Mouse (Mus musculus) retina, postnatal 7 days (tissue): ENCODE results near the gene Cer1.

ENCODE experiments used
- DNase-seq: peaks from one replicate; pipeline ENCODE4 v3.0.0-alpha.2; 2012; ENCODE audit warnings: low read depth, low spot score

Gene Cer1

DNA sequence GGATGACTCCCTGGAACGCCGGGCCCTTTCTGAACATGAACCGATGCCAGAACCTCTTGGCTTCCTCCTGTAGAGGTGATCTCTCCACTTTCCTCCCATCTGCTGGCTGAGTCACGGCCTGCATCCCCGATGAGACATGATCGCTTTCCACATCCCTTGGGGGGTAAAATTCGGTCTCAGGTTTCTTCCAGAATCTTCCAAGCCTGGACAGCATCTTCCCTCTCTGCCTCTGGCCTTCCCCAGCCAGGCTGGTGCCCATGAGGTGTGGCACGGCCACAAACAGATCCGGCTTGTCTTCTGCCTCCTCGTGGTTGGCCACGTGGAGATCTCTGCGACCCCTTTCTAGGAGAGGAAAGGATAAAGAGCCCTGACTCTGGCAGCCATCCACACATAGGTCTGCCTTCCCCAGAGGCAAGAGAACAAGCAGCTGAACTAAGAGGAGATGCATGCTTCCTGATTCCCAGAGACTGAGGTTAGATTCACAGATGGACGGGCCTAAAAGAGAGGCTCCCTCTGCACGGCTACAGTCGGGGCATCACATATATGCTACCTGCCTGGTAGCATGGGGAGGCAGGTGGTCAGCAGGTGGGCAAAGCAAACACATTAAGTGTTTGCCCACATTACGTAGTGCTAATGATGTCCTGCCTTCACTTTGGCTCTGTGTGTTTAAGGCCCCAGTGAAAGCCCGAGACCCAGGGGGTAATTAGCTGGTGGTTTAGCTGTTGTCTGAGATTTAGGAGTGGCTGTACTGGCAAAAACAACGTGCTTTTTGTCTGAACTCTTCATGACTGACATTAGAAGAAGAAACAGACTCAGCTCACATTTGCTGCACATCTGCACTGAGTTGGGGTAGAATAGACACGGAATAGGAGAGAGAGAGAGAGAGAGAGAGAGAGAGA is at the start of gene Cer1:
Gene Cer1 (minus strand): TSS at position 513 of the 899 bp plus-strand sequence.
- no peak for DNase-seq

DNA sequence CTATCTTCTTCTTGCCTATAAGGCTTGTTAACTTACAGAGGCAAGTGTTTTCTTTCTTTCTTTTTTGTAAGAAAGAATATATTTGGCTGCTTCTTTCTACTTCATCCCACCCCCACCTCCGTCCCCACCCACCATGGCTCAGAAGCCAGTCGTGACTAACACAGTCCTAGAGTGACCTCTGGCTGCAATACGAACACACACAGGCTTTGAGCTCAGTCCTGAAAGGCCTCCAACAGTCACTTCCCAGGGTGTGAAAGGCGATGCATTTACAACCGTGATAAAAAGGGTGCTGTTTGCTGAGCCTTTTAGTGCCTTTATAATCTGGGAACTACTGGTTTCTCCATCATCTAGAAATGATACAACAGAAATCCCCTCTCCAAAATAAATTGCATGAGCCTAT is 49.4 kb upstream of the Cer1 start:
- peak; percentile 57 for DNase-seq

DNA sequence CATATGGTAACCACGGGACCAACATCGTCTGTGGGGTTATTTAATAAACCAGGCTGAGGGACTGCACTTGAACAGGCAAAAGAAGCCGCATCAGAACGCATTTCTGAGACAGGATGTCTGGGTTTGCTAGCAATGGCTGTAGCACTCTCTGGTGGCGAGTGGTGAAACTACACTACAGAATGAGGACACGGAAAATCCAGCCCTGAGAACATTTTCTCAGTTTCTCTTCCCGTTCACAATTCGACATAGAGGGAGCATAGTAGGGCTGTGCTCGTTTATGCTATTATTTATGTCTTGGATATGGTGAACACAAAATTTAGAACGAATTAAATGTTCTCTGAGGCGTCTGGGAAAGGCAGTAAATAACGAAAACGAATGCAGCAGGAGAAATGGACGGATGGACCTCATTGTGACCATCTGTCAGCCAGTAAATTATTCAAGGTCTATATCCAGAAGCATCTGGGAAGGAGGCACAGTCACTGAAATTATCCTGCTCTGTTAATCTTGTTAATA is 48.8 kb upstream of the Cer1 start:
- DNase-seq, result peak; percentile 53

DNA sequence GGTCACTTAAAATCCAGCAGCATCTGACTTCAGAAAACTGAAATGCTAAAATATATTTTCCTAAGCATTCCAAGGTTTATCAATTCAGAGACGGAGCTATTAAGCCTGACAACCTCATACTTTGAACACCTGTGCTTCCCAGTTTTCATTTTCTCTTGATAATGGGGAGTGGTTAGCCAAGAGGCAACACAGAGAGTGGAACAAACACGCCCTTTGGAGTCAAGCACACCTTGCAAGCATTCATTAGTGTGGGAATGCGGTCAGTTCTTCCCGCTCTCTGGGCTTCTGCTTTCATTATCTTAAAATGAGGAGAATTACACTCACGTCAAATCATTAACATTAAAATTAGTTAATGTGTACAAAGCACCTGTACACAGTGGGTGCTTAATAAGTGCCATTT is 45.1 kb upstream of the Cer1 start:
- DNase-seq, result no peak

DNA sequence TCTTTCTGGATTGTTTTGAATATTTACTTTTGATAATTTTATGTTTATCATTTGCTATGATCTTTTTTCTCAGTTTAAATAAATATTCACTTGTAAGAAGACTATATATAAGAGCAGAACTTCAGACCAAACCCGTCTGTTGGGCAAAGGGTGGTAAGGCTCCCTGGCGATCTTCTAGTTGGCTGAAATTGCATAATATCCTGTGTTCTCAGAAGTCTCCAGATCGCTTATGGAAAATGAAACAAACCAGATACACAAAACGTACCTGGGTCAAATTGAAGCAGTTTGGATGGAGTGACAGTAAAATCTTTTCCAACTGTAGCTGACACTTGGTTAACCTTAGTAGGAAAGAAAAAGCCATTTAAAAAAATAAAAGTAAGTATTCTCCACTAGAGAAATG is 37.0 kb upstream of the Cer1 start:
- no peak for DNase-seq

DNA sequence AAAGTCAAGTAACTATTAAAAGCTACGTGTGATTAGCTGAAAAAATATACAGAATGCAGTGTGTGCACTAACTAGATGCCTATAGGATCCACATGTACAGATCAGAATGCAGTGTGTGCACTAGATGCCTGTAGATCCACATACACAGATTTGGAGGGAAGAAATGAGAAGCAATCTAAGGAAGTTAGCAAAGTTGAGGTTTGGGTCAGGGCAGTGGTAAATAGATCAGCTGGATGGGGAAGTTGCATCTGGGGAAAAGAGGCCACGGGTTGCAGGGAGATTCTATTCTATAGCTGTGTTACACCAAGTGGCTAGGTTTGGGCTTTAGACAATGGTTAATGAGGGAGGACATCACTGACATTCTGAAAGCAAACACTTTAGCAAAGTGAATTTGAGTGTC is 33.7 kb upstream of the Cer1 start:
- DNase-seq, result no peak

DNA sequence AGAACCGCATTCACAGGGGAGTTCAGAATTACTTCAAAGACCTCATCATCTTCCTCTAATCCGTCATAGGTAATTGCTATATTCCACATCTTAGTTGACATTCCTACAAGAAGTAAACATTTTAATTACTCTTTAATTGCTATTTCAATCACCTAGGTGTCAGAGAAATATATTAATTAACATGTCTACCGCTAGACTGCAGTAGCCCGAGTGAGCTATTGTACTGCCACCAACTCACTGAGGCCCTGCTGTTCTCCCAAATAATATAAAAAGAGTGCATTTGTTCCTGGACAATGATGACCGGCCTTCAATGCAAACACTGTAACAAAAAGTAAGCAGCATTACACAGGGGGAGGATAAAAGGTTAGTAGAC is 31.7 kb upstream of the Cer1 start:
- no peak for DNase-seq

DNA sequence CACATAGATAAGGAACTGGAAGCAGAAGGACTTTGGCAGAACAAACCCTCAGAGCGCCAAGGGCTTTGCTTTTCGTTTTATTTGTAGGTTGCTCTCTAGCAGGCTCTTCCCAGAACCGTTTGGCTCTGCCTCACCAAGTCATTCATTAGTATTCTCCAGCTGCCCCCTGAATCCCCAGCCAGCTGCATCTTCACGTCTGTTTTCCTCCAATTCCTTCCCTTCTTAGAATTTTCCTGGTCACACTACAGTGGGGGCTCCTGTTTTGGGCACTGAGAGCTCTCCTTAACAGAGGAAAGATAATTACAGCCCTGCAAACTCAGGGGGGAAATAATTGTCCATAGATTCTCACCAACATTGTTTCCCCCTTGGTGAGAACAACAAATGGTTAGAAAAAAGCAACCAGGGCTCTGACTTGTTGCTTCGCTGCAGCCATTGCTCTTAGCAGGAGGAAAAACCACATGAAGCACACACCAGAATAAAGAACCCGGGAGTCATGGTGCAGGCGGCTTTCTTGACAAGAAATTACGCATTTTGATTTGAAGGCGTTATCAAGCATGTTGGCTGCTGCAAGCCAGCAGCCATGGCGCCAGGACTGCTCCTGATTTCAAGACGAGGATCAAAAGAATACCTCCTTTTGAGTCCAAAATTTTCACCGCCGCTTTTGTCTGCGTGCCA is 31.2 kb upstream of the Cer1 start:
- no peak for DNase-seq

DNA sequence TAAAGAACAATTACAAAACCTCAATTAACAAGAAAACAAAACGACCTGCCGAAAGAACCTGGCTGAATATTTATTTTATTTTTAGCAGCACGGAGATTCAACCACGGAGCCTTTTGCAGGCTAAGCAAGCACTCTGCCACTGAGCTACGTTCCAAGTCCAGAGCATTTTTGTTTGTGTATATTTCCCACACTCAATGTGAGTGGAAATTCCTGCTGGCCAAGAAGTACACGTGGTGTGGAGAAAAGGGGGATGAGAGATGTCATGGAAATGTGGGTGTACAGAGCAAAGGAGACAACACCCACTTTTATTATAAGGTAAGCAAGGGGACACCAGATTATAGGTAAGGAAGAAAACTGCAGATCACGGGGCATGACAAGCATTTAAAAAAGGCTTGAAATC is 30.6 kb upstream of the Cer1 start:
- no peak for DNase-seq

DNA sequence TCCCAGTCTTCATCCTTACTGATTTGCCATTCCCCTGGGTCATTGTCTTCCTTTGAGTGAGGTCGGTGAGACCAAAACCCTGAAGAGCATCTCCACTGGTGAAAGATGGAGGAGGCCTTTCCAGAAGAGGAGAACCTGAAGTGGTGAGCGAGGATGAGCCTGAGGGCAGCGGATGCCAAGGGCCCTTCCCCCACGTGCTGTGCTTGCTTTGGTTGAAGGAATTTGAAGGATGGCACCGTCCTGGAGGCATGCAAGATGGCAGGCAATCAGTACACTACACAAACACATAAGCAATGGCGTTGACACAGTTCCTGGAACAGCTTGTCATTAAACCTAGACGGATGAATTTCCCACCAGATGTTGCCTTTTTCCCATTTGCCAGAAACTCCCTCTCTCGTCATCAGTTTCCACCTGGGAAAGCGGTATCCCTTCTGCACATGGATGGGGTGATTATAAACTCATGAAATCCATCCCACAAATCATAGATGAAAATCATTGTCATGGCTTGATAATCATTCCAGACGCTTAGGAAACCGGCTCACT is 29.7 kb upstream of the Cer1 start:
- DNase-seq, result no peak

DNA sequence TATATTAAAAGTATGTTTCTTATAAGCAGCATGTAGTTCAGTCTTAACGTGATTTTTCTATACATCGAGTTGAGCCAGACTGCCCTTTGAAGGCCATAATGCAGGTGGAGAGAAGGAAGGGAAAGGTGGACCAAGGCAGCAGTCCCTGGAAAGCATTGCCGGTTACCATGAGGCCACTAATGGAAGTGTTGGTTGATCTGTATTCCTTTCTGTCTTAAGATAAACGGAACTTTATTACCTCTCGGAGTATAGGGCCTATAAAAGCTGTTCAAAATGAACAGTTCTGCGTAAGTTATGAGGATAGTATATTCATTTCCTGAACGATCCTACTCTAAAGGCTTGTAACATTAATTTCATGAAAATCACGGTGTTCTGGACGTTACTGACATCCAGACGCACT is 10.3 kb upstream of the Cer1 start:
- DNase-seq, result no peak

DNA sequence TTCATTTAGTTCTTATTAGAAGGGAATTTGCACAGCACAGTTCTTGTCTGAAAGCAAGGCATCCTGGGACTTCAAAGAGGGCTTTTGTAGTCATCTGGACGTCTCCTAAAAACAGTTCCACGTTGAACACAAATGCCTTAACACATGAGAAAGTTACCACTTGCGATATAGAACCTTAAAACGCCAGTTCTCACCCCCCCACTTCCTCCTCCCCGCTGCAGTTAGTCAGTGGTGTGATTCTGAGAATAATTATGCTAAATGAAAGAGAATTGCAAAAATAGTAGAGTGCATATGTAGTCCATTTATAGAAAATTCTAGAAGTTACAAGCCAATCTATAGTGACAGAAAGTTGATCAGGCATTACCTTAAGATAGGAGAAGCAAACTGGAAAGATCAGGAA is 7.3 kb upstream of the Cer1 start:
- no peak for DNase-seq

DNA sequence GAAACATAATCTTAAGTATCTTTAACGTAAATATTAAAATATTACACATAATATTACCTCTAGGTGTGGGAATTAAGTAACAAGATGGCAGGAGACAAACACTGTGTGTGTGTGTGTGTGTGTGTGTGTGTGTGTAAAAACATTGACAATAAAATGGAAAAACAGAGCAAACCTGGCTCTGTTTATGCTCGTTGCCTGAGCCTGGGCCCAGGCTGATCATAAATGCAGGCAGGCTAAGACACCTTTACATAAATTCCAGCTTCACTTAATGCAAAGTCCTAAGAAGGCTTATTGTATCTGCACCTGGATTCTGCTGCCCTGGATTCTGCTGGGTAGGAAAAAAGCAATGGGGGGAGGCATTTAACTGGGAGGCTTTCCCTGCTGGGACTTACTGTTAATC is 6.6 kb upstream of the Cer1 start:
- DNase-seq, result no peak

DNA sequence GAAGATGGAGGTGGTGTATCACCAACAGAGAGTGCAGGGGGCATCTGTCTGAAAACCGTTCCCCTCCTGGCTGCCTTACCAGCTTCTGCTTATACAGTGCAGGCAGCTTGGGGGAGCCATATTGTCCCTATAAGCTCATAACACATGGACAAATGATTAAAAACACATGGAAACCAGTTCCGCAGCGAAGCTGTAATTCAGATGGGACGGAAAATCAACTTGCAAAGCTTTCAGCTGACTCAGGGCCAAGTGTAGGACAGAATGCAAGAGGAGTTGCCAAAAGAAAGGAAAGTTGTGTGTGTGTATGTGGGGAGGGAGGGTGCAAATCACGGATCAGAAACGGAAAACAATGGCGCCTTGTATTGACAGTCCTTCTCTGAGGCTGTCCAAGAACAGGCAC is 6.1 kb upstream of the Cer1 start:
- DNase-seq, result no peak

DNA sequence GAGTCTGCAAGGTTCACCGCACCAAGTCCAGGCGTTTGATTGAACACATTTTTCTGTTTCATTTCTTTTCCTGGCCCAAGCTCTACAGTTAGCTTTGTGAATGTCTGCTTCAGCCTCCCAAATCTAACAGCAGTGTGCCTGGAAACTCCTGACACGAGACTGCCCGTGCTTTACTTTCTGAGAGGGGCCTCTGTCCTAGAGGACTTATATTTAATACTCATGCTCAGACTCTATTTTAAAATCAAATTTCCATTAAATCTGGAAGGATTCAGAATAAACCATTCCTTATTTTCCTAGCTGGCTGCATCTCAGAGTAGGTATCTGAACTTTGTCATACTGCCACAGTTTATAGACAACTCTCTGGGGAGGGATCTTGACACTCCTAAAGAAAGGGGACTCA is 5.6 kb upstream of the Cer1 start:
- no peak for DNase-seq

DNA sequence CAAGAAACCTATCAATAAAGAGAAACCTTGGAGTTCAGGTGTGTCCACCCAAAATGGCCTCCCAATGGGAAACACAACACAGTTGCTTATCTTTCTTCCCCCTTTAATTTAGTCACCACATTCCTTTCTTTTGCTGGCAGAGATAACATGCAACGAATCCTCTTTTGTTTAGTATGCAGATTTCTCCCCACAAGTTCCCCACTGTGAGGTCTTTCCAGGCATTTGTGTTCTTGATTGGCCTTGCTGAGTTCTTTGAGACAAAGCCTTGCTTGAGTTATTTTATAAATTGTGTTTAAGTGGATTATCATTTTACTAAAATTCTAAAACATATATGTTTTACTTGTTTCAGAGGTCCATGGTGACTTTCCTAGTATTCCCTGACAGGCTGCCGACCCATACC is 1.2 kb upstream of the Cer1 start:
- no peak for DNase-seq

DNA sequence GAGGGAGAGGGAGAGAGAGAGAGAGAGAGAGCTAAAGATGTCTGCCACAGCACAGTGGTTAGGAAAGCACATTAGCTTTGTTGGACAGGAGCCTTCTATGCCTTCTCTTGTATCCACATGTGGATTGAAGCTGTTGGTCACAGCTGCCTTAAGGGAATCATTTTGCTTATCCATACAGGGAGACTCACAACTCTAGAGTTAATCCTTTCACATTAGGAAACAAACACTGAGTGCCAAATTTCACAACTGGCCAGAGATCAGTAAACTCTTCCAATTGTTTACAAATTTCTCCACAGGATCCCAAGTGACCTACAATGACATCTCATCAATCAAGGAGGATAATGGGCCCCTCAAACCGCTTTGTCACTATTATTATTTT is 576 bp upstream of the Cer1 start:
- DNase-seq, result no peak

DNA sequence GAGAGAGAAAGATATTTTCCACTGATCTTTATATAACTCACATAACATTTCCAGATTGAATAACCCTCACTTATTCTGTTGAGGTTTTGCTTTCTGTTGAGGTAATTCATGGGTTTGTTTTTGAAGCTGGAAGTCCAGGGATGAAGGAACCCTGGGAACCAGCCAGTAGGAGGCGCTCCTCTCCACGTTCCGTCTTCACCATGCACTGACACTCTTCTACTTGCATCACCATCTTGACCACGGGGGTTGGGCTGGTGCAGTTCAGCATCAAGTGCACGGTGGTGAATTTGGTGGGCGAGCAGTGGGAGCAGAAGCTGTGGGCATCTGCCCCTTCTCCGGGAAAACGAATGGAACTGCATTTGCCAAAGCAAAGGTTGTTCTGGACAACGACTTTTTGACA is 2.4 kb downstream of the Cer1 start:
- DNase-seq, result no peak

DNA sequence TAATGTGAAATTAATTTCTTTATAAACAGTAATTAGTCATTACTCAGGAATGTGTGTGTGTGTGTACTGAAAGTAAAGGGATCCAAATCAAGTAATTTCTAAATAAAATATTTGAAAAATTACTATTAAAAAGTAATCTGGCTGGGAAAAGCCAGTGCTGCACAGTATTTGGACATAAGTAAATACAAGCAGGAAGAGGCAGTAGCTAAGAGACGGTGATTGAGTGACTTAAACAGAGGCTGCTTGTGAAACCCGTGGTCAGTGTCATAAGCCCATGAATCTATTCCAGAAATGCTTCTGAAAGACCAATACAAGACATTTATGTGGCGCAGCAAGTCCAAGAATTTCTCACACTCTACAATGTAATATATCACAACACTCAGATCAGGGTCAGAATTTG is 3.6 kb downstream of the Cer1 start:
- no peak for DNase-seq

DNA sequence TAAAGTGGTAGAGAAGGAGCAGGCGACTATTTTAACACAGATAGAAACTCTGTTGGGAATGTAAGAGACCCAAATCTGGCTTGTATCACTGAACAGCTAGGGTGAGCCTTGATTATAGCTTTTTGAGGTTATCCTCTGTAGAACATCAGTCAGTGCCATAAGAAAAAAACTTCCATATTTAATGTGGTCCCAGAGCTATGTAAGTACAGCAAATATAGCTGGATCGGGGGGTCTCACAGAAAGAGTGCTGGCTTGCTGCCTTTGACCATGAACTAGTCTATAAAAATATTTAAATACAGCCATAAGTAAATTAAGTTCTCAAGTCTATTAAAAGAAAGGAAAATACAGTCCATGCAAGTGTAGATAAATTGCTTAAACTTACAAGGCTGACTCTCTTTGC is 4.7 kb downstream of the Cer1 start:
- no peak for DNase-seq

DNA sequence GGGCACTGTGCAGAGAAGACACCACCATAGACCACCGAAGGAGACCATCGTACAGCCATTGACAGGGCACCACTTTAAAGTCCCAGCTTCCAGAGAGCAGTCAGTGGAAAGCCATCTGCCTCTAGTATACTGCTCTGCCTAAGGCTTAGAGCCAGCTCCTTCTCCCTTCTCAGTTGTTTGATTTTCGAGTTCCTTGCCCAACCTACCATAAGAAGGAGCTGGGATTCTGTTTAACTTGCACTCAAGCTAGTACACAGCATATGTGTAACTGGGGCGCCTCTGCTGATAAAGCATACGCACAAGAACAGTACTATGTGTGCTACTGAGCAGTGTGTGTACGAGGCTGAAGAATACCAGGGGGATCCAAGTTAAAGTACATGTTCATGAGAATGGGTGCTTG is 5.8 kb downstream of the Cer1 start:
- DNase-seq, result no peak

DNA sequence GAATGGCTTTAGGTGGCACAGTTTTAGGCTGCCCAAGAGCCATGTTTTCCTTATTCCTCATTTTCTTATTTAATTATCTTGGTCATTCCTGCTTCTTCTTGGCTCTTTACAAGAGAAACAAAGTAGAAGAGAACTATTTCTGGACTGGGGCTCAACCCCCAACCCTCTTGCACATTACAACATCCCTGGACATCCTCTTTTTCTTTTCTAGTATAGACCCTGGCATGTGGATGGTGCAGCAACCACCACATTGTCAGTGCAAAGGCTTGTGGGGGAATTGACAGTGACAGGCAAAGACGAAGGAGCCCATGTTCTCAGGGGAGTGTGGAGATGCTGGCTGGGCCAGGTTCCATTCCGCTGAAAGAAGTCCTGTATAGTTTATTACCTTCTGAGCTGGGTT is 8.3 kb downstream of the Cer1 start:
- DNase-seq, result no peak

DNA sequence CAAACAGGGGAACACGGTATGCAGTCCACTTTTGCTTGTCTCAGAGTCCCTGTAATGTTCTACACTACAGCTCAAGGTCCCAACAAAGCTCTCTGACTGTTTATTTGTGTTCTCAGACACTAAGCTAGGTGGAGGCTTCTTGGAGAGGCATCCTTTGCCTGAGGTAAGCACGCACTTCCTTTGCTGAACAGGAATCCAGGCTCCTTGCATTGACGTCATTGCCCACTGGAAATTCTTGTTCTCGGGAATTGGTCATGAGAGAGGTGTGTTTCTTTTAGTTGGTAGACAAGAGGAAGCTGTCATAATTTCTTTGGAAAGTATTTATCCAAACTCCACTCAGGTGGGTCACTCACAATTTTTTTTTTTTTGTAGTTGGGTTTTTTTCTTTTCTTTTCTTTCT is 9.4 kb downstream of the Cer1 start:
- DNase-seq, result no peak
